Mouse (Mus musculus) midbrain, embryonic 12.5 days (tissue): ENCODE results near the gene Tnfrsf18. TPM values are rescaled to one million over a fixed set of nuclear protein-coding genes. Genes with fewer than 3 reads are reported as not detected.
A peak's percentile ranks its signal among the peaks of the same experiment; 100 is the strongest.

Source experiments
- microRNA counts: library from miRNA; unstranded; fragments of <30 nt; microRNA quantifications from one replicate; lab custom pipeline; 2017
- microRNA-seq: library from miRNA; unstranded; fragments of <30 nt; microRNA quantifications from one replicate; pipeline ENCODE4, GENCODE M21; 2017
- polyA plus RNA-seq: library from polyadenylated mRNA; unstranded; fragments of >200 nt; fragmentation: Nextera tagmentation; extraction: Ambion mirVana; gene quantifications from 2 replicates; pipeline ENCODE4 v1.2.1, GENCODE M21; 2016

The Tnfrsf18 gene
- polyA plus RNA-seq, 1 experiment from 2014 or later: 2.4 TPM

MicroRNA genes within 50 kb of the gene (microRNA counts, 519-probe panel; counts per million panel counts)
- microRNA mmu-miR-200a (lab: Ali Mortazavi, UCI) (not detected), microRNA mmu-miR-200b (lab: Ali Mortazavi, UCI) (4,909 counts per million, percentile 40 among the panel's probes with 10 or more counts), microRNA mmu-miR-429 (lab: Ali Mortazavi, UCI) (not detected)

Small RNA genes within 50 kb of the gene (microRNA-seq; reads per million reads assigned to microRNA genes)
- 28.3 reads per million, percentile 38 among the genes with 10 or more reads in this experiment for gene Mir200a
- gene Mir200b: 107 reads per million, percentile 51 among the genes with 10 or more reads in this experiment
- gene Mir429: 373 reads per million, percentile 66 among the genes with 10 or more reads in this experiment

Other genes starting within 250 kb of the Tnfrsf18 start
- 0.38 and 0.63 TPM in 2 replicates for gene Tmem88b, start 240.3 kb upstream of the Tnfrsf18 start, polyA plus RNA-seq
- gene Ankrd65, start 235.7 kb upstream of the Tnfrsf18 start, polyA plus RNA-seq: not detected in 2 replicates
- gene Mrpl20, start 223.3 kb upstream of the Tnfrsf18 start, polyA plus RNA-seq: 207 and 220 TPM in 2 replicates
- 206 and 218 TPM in 2 replicates for gene Ccnl2, start 213.7 kb upstream of the Tnfrsf18 start, polyA plus RNA-seq
- gene Aurkaip1, start 194.9 kb upstream of the Tnfrsf18 start, polyA plus RNA-seq: 130 and 136 TPM in 2 replicates
- 31.9 and 36.0 TPM in 2 replicates for gene Mxra8, start 186.5 kb upstream of the Tnfrsf18 start, polyA plus RNA-seq
- gene Dvl1, start 178.8 kb upstream of the Tnfrsf18 start, polyA plus RNA-seq: 8.4 and 9.8 TPM in 2 replicates
- 0.51 and 0.57 TPM in 2 replicates for gene Tas1r3, start 162.8 kb upstream of the Tnfrsf18 start, polyA plus RNA-seq
- 21.7 and 23.5 TPM in 2 replicates for gene Cptp, start 156.7 kb upstream of the Tnfrsf18 start, polyA plus RNA-seq
- gene Ints11, start 156.6 kb upstream of the Tnfrsf18 start, polyA plus RNA-seq: 88.3 and 95.4 TPM in 2 replicates
- 47.7 and 51.9 TPM in 2 replicates for gene Pusl1, start 134.4 kb upstream of the Tnfrsf18 start, polyA plus RNA-seq
- 54.6 and 61.2 TPM in 2 replicates for gene Acap3, start 134.3 kb upstream of the Tnfrsf18 start, polyA plus RNA-seq
- gene Ube2j2, start 82.3 kb upstream of the Tnfrsf18 start, polyA plus RNA-seq: 159 and 161 TPM in 2 replicates
- 16.0 and 18.1 TPM in 2 replicates for gene C1qtnf12, start 63.8 kb upstream of the Tnfrsf18 start, polyA plus RNA-seq
- 19.1 and 23.0 TPM in 2 replicates for gene B3galt6, start 33.5 kb upstream of the Tnfrsf18 start, polyA plus RNA-seq
- gene Sdf4, start 33.3 kb upstream of the Tnfrsf18 start, polyA plus RNA-seq: 120 and 130 TPM in 2 replicates
- gene Tnfrsf4, start 12.3 kb upstream of the Tnfrsf18 start, polyA plus RNA-seq: 0.52 and 0.77 TPM in 2 replicates
- gene Ttll10, start 33.2 kb downstream of the Tnfrsf18 start, polyA plus RNA-seq: not detected in 2 replicates
- gene 9430015G10Rik, start 83.8 kb downstream of the Tnfrsf18 start, polyA plus RNA-seq: 59.8 and 60.0 TPM in 2 replicates
- 1.1 and 1.2 TPM in 2 replicates for gene Rnf223, start 104.3 kb downstream of the Tnfrsf18 start, polyA plus RNA-seq
- 155 and 160 TPM in 2 replicates for gene Agrn, start 171.3 kb downstream of the Tnfrsf18 start, polyA plus RNA-seq
- 1.3 and 2.0 TPM in 2 replicates for gene Isg15, start 174.7 kb downstream of the Tnfrsf18 start, polyA plus RNA-seq
- gene AW011738, start 177.1 kb downstream of the Tnfrsf18 start, polyA plus RNA-seq: 7.6 and 8.1 TPM in 2 replicates
- 2.0 and 2.1 TPM in 2 replicates for gene Perm1, start 189.7 kb downstream of the Tnfrsf18 start, polyA plus RNA-seq
- 29.7 and 31.9 TPM in 2 replicates for gene Plekhn1, start 208.7 kb downstream of the Tnfrsf18 start, polyA plus RNA-seq
- 85.2 and 93.7 TPM in 2 replicates for gene Noc2l, start 209.8 kb downstream of the Tnfrsf18 start, polyA plus RNA-seq
- gene Samd11, start 229.5 kb downstream of the Tnfrsf18 start, polyA plus RNA-seq: 5.2 and 5.6 TPM in 2 replicates